Mouse (Mus musculus): ENCODE measurements around the gene Clpx. TPM values are rescaled to one million over a fixed set of nuclear protein-coding genes. Genes with fewer than 3 reads are reported as not detected.

Gene Clpx
- polyA plus RNA-seq, 1 experiment from 2014 or later = 37.1 TPM

DNA sequence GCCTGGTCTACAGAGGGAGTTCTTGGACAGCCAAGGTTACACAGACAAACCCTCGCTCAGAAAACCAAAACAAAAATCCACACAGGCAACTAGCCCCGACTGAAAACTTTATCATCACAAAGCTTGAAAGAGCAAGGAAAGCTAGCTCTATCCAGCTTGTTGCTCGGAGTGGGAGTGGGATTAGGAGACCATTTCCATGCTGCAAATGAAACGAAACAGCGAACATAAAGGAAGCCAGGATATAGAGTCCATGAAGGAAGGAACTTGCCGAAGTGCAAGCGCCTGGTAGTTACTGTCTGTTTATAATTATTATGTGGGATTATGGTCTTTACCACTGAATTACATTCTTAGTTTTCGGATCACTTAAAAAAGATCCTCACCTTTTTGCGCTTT, 484 bp upstream of the Clpx start:
- H3K27me3 ChIP-seq = no peaks in the 10 kb centered on the region
- H3K36me3 ChIP-seq = 0 out of 2 replicates have a peak, but pooled peaks cover 8% of the 10 kb centered on the region
- ATAC-seq (ENCODE audit: low FRiP score, low read depth) = no peak; the same call in 1 of the 2 replicates
- peaks cover 23% of the 10 kb centered on the region for H3K4me1 ChIP-seq (replicated peaks)
- no peaks in the 10 kb centered on the region for H3K9me3 ChIP-seq
- H3K4me3 ChIP-seq = peak overlapping the region; percentile 93
- H3K9ac ChIP-seq = peak overlapping the region; percentile 60
- peak overlapping the region; percentile 87 for H3K4me2 ChIP-seq
- H3K27ac ChIP-seq (replicated peaks) = peak overlapping the region; percentile 70
- WGBS = under 1% methylated on average over 9 of the region's 9 CpGs

DNA sequence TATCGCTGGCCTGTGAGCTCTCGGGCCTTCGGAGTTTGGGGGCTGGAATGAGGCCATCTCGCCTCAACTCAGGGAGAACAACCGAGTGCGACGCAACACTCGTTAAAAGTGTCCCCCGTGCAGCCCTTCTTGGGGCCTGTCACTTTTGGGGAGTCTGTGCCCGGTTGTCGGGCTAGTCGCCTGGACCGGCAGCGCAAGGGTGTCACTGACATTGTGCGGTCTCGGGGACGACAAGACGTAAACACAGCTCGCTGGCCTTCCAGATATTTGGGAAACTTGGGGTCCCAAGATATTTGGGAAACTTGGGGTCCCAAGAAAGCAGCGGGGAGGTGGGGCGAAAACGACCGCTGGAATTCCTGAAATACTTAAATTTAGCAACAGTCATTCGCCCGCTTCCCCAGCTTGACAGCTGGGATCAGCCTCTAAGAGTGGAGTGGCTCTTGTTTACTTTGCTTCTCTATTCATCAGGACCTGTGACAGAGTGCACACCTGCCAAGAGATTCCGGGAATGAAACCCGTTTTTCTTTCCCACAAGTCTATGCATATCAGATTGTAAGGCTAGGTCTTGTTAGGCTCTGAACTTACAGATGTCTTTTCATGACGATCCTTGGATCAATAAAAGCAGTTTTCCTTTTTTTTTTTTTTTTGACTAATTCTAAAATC, 787 bp downstream of the Clpx start:
- peaks cover 26% of the 10 kb centered on the region for H3K4me1 ChIP-seq (replicated peaks)
- ATAC-seq (ENCODE audit: low FRiP score, low read depth) = no peak
- H3K9me3 ChIP-seq = no peaks in the 10 kb centered on the region
- 4% methylated on average over 28 of the region's 28 CpGs for WGBS
- H3K9ac ChIP-seq = peak overlapping the region; percentile 96
- peak overlapping the region; percentile 90 for H3K27ac ChIP-seq (replicated peaks)
- peak overlapping the region; percentile 93 for H3K4me3 ChIP-seq
- H3K27me3 ChIP-seq = no peaks in the 10 kb centered on the region
- peak overlapping the region; percentile 87 for H3K4me2 ChIP-seq
- H3K36me3 ChIP-seq = peaks cover 9% of the 10 kb centered on the region; the same call in 1 of the 2 replicates

- Histone ChIP-seq H3K27me3 (no peaks in the 10 kb centered on the region), H3K36me3 (peaks cover 27% of the 10 kb centered on the region), H3K27ac (replicated peaks) (no peak overlapping the region), H3K9me3 (no peaks in the 10 kb centered on the region), H3K4me3 (no peak overlapping the region), H3K4me1 (replicated peaks) (peaks cover 26% of the 10 kb centered on the region), H3K9ac (no peak overlapping the region), H3K4me2 (no peak overlapping the region)
- ATAC-seq (ENCODE audit: low FRiP score, low read depth) = no peak
- WGBS = 100% methylated on average over 2 of the region's 2 CpGs
Observed at GRCm38 (mm10) chr9:65297056-65297455, 3.0 kb downstream of the Clpx start.

GRCm38 (mm10) chr9:65298761-65299160, 4.7 kb downstream of the Clpx start:
- 93% methylated on average over 3 of the region's 3 CpGs for WGBS
- H3K27me3 ChIP-seq = no peaks in the 10 kb centered on the region
- H3K4me1 ChIP-seq (replicated peaks) = peaks cover 18% of the 10 kb centered on the region
- H3K36me3 ChIP-seq = peaks cover 42% of the 10 kb centered on the region
- no peak overlapping the region for H3K9ac ChIP-seq
- no peak overlapping the region for H3K4me2 ChIP-seq
- ATAC-seq (ENCODE audit: low FRiP score, low read depth) = no peak
- no peaks in the 10 kb centered on the region for H3K9me3 ChIP-seq
- H3K4me3 ChIP-seq = no peak overlapping the region
- no peak overlapping the region for H3K27ac ChIP-seq (replicated peaks)

GRCm38 (mm10) chr9:65299650-65300049, 5.6 kb downstream of the Clpx start:
- no peak overlapping the region for H3K4me3 ChIP-seq
- no peaks in the 10 kb centered on the region for H3K27me3 ChIP-seq
- no peaks in the 10 kb centered on the region for H3K9me3 ChIP-seq
- H3K4me2 ChIP-seq = no peak overlapping the region
- no peak for ATAC-seq (ENCODE audit: low FRiP score, low read depth)
- peaks cover 18% of the 10 kb centered on the region for H3K4me1 ChIP-seq (replicated peaks)
- WGBS = 96% methylated on average over 7 of the region's 7 CpGs
- H3K36me3 ChIP-seq = peaks cover 45% of the 10 kb centered on the region
- H3K9ac ChIP-seq = no peak overlapping the region
- H3K27ac ChIP-seq (replicated peaks) = no peak overlapping the region

- no peak for ATAC-seq (ENCODE audit: low FRiP score, low read depth)
- Histone ChIP-seq H3K4me3 (no peak overlapping the region), H3K27me3 (no peaks in the 10 kb centered on the region), H3K9ac (no peak overlapping the region), H3K9me3 (no peaks in the 10 kb centered on the region), H3K4me1 (replicated peaks) (peaks cover 4% of the 10 kb centered on the region; the same call in 1 of the 2 replicates), H3K4me2 (no peak overlapping the region), H3K27ac (replicated peaks) (no peak overlapping the region), H3K36me3 (peaks cover 52% of the 10 kb centered on the region)
- WGBS = 98% methylated on average over 4 of the region's 4 CpGs
Observed at GRCm38 (mm10) chr9:65302327-65302983, 8.4 kb downstream of the Clpx start.

DNA sequence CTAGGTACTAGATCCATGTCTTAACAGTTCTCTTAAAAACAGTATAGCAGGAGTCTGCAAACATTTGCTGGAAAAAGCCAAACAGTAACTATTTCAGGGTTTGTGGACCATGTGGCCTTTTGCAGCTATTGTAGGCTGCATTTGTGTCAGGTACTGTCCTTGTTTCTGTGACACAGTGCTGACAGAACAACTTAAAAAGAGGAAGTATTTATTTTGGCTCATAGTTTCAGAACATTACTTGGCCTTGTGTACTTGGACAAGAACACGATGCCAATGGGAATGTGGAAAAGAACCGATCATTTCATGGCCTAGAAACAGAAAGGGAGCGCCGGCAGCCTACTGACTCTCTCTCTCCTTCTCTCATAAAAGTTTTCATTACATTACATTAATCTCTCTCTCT, 9.5 kb downstream of the Clpx start:
- Histone ChIP-seq H3K36me3 (peaks cover 53% of the 10 kb centered on the region), H3K9ac (no peak overlapping the region), H3K4me3 (no peak overlapping the region), H3K9me3 (no peaks in the 10 kb centered on the region), H3K4me1 (replicated peaks) (peaks cover 4% of the 10 kb centered on the region; the same call in 1 of the 2 replicates), H3K27me3 (no peaks in the 10 kb centered on the region), H3K27ac (replicated peaks) (no peak overlapping the region), H3K4me2 (no peak overlapping the region)
- ATAC-seq (ENCODE audit: low FRiP score, low read depth) = no peak
- WGBS = 98% methylated on average over 4 of the region's 4 CpGs

DNA sequence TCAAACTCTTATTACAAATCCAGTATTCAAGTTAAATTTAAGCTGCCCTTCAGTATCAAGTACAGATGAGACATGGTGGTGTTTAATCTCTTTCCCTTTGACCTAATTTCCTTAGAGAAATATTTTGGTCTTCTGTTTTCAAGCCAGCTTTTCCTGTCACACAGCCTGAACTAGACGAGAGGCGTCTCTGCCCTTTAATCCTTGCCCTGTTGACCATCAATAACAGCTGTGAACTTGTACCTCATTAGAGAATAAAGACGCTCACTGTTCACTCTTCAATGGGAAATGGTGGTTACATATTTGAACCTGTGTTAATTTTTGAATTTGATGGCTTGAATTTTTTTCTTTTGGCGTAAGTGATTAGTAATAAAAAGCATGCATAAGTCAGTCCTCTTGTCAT, 10.2 kb downstream of the Clpx start:
- no peaks in the 10 kb centered on the region for H3K27me3 ChIP-seq
- 88% methylated on average over 4 of the region's 4 CpGs for WGBS
- peaks cover 58% of the 10 kb centered on the region for H3K36me3 ChIP-seq
- H3K27ac ChIP-seq (replicated peaks) = no peak overlapping the region
- no peaks in the 10 kb centered on the region for H3K9me3 ChIP-seq
- H3K4me1 ChIP-seq (replicated peaks) = no peaks in the 10 kb centered on the region
- H3K4me2 ChIP-seq = no peak overlapping the region
- H3K9ac ChIP-seq = no peak overlapping the region
- ATAC-seq (ENCODE audit: low FRiP score, low read depth) = no peak
- H3K4me3 ChIP-seq = no peak overlapping the region

DNA sequence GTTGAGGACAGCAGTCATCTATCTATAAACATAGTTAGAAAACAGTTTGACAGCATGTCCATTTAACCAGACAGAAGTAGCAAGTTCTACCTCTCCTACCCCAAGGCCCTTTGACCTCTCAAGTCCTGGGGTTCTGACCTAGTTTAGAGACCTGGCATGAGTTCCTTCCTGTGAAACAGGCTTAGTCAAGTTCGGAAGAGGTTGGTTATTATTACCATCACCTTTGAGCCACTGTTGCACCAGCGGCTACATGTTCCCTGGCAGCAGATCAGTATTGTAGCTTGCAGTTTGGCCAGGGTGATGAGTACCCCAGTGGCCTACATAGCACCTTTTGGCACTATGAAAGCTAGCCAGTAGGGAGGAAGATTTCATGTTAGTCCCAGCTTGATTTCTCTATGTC, 12.6 kb downstream of the Clpx start:
- no peaks in the 10 kb centered on the region for H3K9me3 ChIP-seq
- no peaks in the 10 kb centered on the region for H3K4me1 ChIP-seq (replicated peaks)
- WGBS = 97% methylated on average over 2 of the region's 2 CpGs
- H3K4me3 ChIP-seq = no peak overlapping the region
- H3K9ac ChIP-seq = no peak overlapping the region
- ATAC-seq (ENCODE audit: low FRiP score, low read depth) = no peak
- H3K4me2 ChIP-seq = no peak overlapping the region
- H3K27me3 ChIP-seq = no peaks in the 10 kb centered on the region
- H3K27ac ChIP-seq (replicated peaks) = no peak overlapping the region
- peaks cover 53% of the 10 kb centered on the region for H3K36me3 ChIP-seq

- no peak overlapping the region for H3K27ac ChIP-seq (replicated peaks)
- no peaks in the 10 kb centered on the region for H3K27me3 ChIP-seq
- WGBS = 97% methylated on average over 1 of the region's 1 CpGs
- H3K4me2 ChIP-seq = no peak overlapping the region
- H3K9me3 ChIP-seq = no peaks in the 10 kb centered on the region
- peaks cover 53% of the 10 kb centered on the region for H3K36me3 ChIP-seq
- no peak overlapping the region for H3K4me3 ChIP-seq
- H3K9ac ChIP-seq = no peak overlapping the region
- no peaks in the 10 kb centered on the region for H3K4me1 ChIP-seq (replicated peaks)
- ATAC-seq (ENCODE audit: low FRiP score, low read depth) = no peak
Observed at GRCm38 (mm10) chr9:65308011-65308410, 14.0 kb downstream of the Clpx start.

- Histone ChIP-seq H3K9ac (no peak overlapping the region), H3K9me3 (no peaks in the 10 kb centered on the region), H3K36me3 (peaks cover 61% of the 10 kb centered on the region), H3K27ac (replicated peaks) (no peak overlapping the region), H3K4me2 (no peak overlapping the region), H3K4me1 (replicated peaks) (no peaks in the 10 kb centered on the region), H3K27me3 (no peaks in the 10 kb centered on the region), H3K4me3 (no peak overlapping the region)
- 99% methylated on average over 4 of the region's 4 CpGs for WGBS
- ATAC-seq (ENCODE audit: low FRiP score, low read depth) = no peak
Observed at GRCm38 (mm10) chr9:65312669-65313357, 18.8 kb downstream of the Clpx start.

- Histone ChIP-seq H3K4me3 (no peak overlapping the region), H3K36me3 (peaks cover 60% of the 10 kb centered on the region), H3K27ac (replicated peaks) (no peak overlapping the region), H3K4me1 (replicated peaks) (no peaks in the 10 kb centered on the region), H3K9me3 (no peaks in the 10 kb centered on the region), H3K4me2 (no peak overlapping the region), H3K9ac (no peak overlapping the region), H3K27me3 (no peaks in the 10 kb centered on the region)
- 98% methylated on average over 1 of the region's 1 CpGs for WGBS
- ATAC-seq (ENCODE audit: low FRiP score, low read depth) = no peak
Observed at GRCm38 (mm10) chr9:65313846-65314245, 19.8 kb downstream of the Clpx start.
